Mouse (Mus musculus) hindbrain, embryonic 16.5 days (tissue): ENCODE measurements around the gene Lyg2. TPM values are rescaled to one million over a fixed set of nuclear protein-coding genes. Genes with fewer than 3 reads are reported as not detected.

Source experiments
- ATAC-seq: fragments of 200-750 bp; cut with Nextera tagmentation; 2 replicates; pipeline ENCODE4 v1.8.0; 2017; ENCODE audit warnings: moderate TSS enrichment, moderate library complexity
- H3K27ac ChIP-seq: fragments of 300-500 bp; sonication (generic); 2 replicates; pipeline ENCODE4 v1.5.1; 2014; ENCODE audit warnings: low read depth, mild to moderate bottlenecking, control low read depth, low read length, moderate library complexity
- H3K27me3 ChIP-seq: fragments of 300-500 bp; sonication (generic); replicated peaks from 2 replicates; pipeline ENCODE4 v1.6.1; 2014; ENCODE audit warnings: low read length; ENCODE audit not compliant: control insufficient read depth, insufficient read depth
- H3K36me3 ChIP-seq: fragments of 300-500 bp; sonication (generic); 2 replicates; pipeline ENCODE4 v1.6.1; 2014; ENCODE audit warnings: mild to moderate bottlenecking, low read length, moderate library complexity, mixed read lengths; ENCODE audit not compliant: control insufficient read depth, insufficient read depth
- H3K4me1 ChIP-seq: fragments of 300-500 bp; sonication (generic); 2 replicates; pipeline ENCODE4 v1.6.1; 2014; ENCODE audit warnings: low read depth, low read length; ENCODE audit not compliant: control insufficient read depth, insufficient read depth
- H3K4me2 ChIP-seq: fragments of 300-500 bp; sonication (generic); 2 replicates; pipeline ENCODE4 v1.6.1; 2014; ENCODE audit warnings: mild to moderate bottlenecking, low read length, control low read depth, moderate library complexity
- H3K4me3 ChIP-seq: fragments of 300-500 bp; sonication (generic); 2 replicates; pipeline ENCODE4 v1.5.1; 2014; ENCODE audit warnings: mild to moderate bottlenecking, low read length, control low read depth, moderate library complexity
- H3K9ac ChIP-seq: fragments of 300-500 bp; sonication (generic); 2 replicates; pipeline ENCODE4 v1.6.1; 2014; ENCODE audit warnings: low read depth, mild to moderate bottlenecking, control low read depth, low read length, moderate library complexity
- H3K9me3 ChIP-seq: fragments of 300-500 bp; sonication (generic); 2 replicates; pipeline ENCODE4 v1.6.1; 2014; ENCODE audit warnings: mild to moderate bottlenecking, low read length, moderate library complexity; ENCODE audit not compliant: control insufficient read depth
- WGBS: fragments of 180-500 bp; shearing (Covaris S2); extraction: QIAGEN DNeasy Blood & Tissue Kit; methylation state at CpG from one replicate; pipeline ENCODE4 v1.1.7; 2014; 5-methylcytosine and 5-hydroxymethylcytosine counted together
- polyA plus RNA-seq: library from polyadenylated mRNA; unstranded; fragments of >200 nt; fragmentation: Nextera tagmentation; extraction: Ambion mirVana; gene quantifications from 2 replicates; pipeline ENCODE4 v1.2.1, GENCODE M21; 2015

The Lyg2 gene
- polyA plus RNA-seq, 1 experiment from 2014 or later = 0.14 TPM

DNA sequence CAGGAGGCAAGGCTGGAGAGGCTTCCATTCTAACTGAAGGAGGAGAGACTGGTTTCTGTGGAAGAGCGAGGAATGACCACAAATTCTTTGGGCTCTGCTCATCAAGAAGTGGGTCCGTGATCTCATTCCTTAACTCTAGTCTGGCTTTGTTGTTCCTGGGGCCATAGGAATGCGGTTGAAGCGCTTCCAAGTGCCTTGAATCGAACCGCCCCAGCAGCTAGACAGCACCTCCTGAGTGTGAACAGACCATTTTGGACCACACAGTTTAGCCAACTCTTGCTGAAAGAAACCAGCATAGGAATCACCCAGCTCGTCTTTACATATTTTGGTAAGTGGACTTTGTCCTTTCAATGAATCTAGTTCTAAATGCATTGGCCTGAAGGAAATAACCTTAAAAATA is 44.6 kb downstream of the Lyg2 start, which contains the start of gene Lipt1:
Gene Lipt1, plus strand, starts transcription at position 35 of the 400 bp plus-strand sequence.
- H3K36me3 ChIP-seq = peaks cover 17% of the 10 kb centered on the region
- peak within 1 kb of the TSS; percentile 59 for H3K9ac ChIP-seq
- H3K4me3 ChIP-seq = peak within 1 kb of the TSS; percentile 50
- H3K9me3 ChIP-seq = peaks cover 10% of the 10 kb centered on the region; the same call in 1 of the 2 replicates
- 8% methylated on average over 7 of the region's 7 CpGs for WGBS
- H3K27ac ChIP-seq = peak within 1 kb of the TSS; percentile 71
- H3K4me2 ChIP-seq = peak within 1 kb of the TSS; percentile 75
- H3K4me1 ChIP-seq = peaks cover 13% of the 10 kb centered on the region
- ATAC-seq = peak; percentile 60
- peaks cover 5% of the 10 kb centered on the region; the same call in 1 of the 2 replicates for H3K27me3 ChIP-seq

DNA sequence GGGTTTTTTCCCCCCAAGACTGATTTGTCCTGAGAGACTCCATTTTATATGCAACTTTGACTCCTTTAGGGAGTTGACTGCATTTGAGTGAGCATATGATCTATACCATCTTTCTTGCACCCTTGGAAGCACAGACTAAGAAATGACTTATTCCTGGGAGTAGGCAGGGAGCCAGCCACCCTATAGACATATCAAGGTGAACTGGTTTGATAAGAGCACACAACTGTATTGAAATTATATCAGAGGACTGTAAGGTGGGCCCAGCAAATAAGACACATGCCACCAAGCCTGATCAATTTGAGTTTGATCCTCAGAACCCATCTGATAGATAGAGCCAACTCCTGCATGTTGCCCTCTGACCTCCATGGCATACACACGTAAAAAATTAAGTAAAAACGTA is 46.9 kb downstream of the Lyg2 start:
- H3K9me3 ChIP-seq = no peaks in the 10 kb centered on the region
- no peak for ATAC-seq
- H3K9ac ChIP-seq = no peak overlapping the region
- H3K36me3 ChIP-seq = no peaks in the 10 kb centered on the region
- no peak overlapping the region for H3K4me2 ChIP-seq
- H3K27me3 ChIP-seq = peaks cover 5% of the 10 kb centered on the region; the same call in 1 of the 2 replicates
- no peak overlapping the region for H3K4me3 ChIP-seq
- H3K4me1 ChIP-seq = peaks cover 17% of the 10 kb centered on the region
- WGBS = 61% methylated on average over 2 of the region's 2 CpGs
- no peak overlapping the region for H3K27ac ChIP-seq

DNA sequence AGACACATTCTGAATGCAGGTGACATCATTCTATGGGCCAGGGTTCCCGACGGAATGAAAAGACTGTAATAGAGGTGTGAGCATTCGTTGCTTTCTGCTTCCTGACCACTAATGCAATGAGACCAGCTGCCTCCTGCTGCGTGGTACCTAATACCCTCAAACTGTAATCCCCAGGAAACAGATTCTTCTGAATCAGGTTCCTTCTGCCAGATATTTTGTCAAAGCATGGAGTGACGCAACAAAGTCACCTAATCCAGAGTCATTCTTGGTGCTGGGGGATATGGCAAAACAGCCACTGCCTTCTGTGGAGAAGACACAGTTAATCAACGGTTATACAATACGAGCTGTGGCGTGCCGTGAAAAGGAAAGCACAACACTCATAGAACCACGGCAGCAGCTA is 47.7 kb downstream of the Lyg2 start:
- Histone ChIP-seq H3K27ac (no peak overlapping the region), H3K4me3 (no peak overlapping the region)

DNA sequence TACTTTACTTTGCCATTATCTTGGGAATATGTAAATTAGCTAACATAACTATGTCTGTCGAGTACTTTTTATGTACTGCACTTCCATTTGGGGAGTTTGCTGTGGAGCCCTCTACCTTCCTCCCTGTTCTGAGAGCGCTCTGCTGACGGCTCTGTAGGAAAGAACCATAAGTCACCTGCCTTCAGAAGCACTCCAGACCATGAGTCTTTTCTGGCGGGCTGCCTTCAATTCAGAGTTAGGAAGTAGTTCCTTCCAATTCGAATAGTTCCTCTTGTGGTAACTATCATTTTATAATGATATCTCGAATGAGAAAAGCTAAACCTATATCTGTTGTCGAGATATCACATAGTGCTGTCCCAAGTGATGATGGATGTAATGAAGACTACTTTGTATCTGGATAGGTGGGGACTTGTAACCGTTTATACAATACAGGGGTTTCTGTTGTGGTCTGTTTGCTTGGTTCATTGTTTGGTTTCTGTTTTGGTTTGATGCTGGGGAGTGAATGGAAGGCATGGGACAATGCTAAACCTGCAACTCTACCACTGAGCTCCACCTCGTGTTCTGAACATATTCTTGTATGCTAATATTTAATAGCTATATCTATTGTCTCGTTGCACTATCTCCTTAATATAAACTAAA is 48.5 kb downstream of the Lyg2 start:
- H3K4me1 ChIP-seq = peaks cover 11% of the 10 kb centered on the region
- no peak overlapping the region for H3K27ac ChIP-seq
- peaks cover 5% of the 10 kb centered on the region; the same call in 1 of the 2 replicates for H3K27me3 ChIP-seq
- H3K4me3 ChIP-seq = no peak overlapping the region
- H3K36me3 ChIP-seq = no peaks in the 10 kb centered on the region
- H3K9ac ChIP-seq = no peak overlapping the region
- 78% methylated on average over 10 of the region's 10 CpGs for WGBS
- ATAC-seq = no peak
- no peak overlapping the region for H3K4me2 ChIP-seq
- no peaks in the 10 kb centered on the region for H3K9me3 ChIP-seq

More for the DNA sequence above, 47.7 kb downstream of the Lyg2 start:
- no peak for ATAC-seq
- WGBS = 66% methylated on average over 10 of the region's 10 CpGs
- Histone ChIP-seq H3K27me3 (peaks cover 5% of the 10 kb centered on the region; the same call in 1 of the 2 replicates), H3K9me3 (no peaks in the 10 kb centered on the region), H3K4me2 (no peak overlapping the region), H3K4me1 (peaks cover 17% of the 10 kb centered on the region), H3K36me3 (no peaks in the 10 kb centered on the region), H3K9ac (no peak overlapping the region)

DNA sequence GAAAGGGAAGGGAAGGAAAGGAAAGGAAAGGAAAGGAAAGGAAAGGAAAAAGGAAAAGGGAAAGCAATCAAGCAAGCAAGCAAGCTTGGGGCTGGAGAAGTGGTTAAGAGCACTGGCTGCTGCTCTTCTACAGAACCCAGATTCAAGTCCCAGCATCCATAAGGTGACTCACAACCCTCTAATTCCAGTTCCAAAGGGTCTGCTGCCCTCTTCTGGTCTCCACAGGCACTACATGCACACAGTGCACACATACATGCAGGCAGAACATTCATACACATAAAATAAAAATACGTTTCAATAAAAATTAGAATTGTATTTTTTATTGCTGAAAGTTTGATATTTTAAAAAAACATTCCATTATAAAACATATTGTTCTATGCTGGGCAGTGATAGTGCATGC is 49.2 kb downstream of the Lyg2 start:
- peaks cover 8% of the 10 kb centered on the region for H3K4me1 ChIP-seq
- no peak overlapping the region for H3K9ac ChIP-seq
- H3K4me3 ChIP-seq = no peak overlapping the region
- no peak for ATAC-seq
- no peaks in the 10 kb centered on the region for H3K36me3 ChIP-seq
- H3K27me3 ChIP-seq = peaks cover 5% of the 10 kb centered on the region; the same call in 1 of the 2 replicates
- no peak overlapping the region for H3K27ac ChIP-seq
- no peak overlapping the region for H3K4me2 ChIP-seq
- 77% methylated on average over 1 of the region's 1 CpGs for WGBS
- H3K9me3 ChIP-seq = no peaks in the 10 kb centered on the region

DNA sequence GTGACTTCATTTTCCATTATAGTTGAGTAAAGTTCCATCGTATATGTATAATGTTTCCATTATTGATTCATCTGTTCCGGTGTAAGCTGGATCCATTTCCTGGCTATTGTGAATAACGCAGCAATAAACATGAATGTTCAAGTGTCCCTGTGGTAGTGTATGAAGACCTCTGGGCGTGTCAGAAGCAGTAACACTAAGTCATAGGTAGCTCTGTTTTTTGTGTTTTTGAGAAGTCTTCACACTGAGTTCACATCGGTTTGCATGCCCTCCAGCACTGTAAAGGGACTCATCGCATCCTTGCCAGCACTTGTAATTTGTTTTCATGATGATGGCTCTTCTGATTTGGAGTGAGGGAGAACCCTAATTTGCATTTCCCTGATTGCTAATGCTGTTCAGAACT is 50.0 kb downstream of the Lyg2 start, which contains the start of gene Tsga10:
Gene Tsga10, minus strand, starts transcription at position 144 of the 400 bp plus-strand sequence.
- Histone ChIP-seq H3K27me3 (peaks cover 5% of the 10 kb centered on the region; the same call in 1 of the 2 replicates), H3K9ac (peak within 1 kb of the TSS; percentile 86), H3K27ac (peak within 1 kb of the TSS; percentile 94), H3K36me3 (no peaks in the 10 kb centered on the region), H3K9me3 (no peaks in the 10 kb centered on the region), H3K4me3 (peak within 1 kb of the TSS; percentile 76), H3K4me1 (peaks cover 4% of the 10 kb centered on the region), H3K4me2 (peak within 1 kb of the TSS; percentile 86)
- no peak for ATAC-seq
- 85% methylated on average over 6 of the region's 6 CpGs for WGBS

DNA sequence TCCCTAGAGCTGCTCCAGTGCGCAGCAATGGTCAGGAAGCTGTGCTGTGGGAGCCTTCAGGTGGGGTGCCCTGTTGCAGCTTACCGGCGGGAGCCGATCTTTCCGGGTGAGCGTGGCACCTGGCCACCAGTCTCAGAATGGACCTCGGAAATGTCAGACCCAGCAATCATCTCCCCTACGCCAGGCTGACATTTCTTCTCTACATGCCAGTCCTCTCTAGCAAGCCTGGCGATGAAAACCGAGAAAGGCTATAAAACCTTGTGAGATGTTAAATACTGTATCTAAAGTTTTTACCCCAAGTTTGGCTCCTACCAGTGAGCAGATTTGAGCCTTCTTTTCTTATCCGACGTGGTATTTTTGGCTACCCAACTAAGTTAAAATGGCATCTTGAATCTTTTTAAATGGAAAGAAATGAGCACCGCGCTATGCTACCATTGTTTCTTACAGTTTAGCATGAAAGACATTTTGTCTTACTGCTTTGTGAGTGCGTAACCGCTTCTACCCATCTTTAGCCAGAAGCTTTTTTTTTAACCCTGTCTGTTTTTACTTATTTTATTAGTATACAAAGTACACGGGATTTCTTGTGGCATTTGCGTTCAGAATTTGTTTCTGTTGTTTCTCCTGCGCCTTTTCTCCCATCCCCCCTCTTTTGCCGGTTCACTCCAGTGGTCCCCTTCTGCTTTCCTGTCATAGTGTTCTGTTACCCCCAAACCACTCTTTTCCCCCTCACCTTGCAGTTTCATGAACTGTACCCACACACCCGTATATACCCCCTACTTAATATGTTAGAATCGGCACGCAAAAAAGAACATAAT is 50.7 kb downstream of the Lyg2 start:
- no peaks in the 10 kb centered on the region for H3K9me3 ChIP-seq
- WGBS = 11% methylated on average over 23 of the region's 23 CpGs
- peak overlapping the region; percentile 94 for H3K27ac ChIP-seq
- no peaks in the 10 kb centered on the region for H3K36me3 ChIP-seq
- ATAC-seq = no peak
- H3K4me3 ChIP-seq = peak overlapping the region; percentile 76
- peaks cover 4% of the 10 kb centered on the region for H3K4me1 ChIP-seq
- peak overlapping the region; percentile 86 for H3K4me2 ChIP-seq
- peaks cover 5% of the 10 kb centered on the region; the same call in 1 of the 2 replicates for H3K27me3 ChIP-seq
- peak overlapping the region; percentile 86 for H3K9ac ChIP-seq

DNA sequence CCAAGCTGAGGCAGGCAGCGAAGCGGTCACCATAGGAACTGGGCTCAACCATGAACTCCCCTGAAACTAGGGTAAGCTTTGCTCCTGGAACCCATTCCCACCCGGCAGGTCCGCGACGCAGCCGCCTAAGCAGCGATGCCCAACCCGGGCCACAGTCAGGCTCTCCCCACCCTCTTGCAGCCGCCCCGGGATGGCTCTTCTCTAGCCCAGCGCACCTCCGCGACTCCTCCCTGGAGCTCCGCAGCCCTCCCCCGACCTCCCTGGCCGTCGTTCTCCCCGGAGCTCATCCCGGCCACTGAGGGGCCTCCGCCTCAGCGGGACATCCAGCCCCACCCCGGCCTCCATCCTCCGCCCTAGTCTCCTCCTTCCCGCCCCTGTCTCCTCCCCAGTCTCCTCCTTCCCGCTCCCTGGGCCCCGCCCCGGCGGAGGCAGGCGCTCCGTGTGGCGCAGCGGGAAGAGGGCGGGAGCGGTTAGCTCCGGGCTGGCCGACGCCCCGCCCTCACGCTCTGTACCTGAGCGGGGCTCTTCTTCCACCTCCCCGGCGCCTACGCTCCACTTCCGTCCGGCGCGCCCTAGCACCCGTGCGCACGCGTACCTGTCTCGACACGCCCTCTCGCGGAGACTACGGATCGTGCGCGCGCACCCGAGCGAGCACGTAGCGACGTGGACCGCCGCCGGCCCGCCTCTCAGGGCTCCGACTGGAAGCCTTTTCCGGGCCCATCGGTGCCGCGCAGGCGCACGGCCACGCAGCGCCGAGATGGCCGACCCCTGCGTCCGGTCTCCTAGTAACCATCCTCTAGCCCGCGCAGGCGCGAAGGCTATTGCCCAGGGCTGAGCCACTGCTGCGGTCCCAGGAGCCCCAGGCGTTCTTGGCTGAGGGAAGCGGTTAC is 51.5 kb downstream of the Lyg2 start:
- WGBS = under 1% methylated on average over 87 of the region's 90 CpGs
- H3K27me3 ChIP-seq = peaks cover 3% of the 10 kb centered on the region; the same call in 1 of the 2 replicates
- peak overlapping the region; percentile 86 for H3K4me2 ChIP-seq
- peak overlapping the region; percentile 86 for H3K9ac ChIP-seq
- no peaks in the 10 kb centered on the region for H3K36me3 ChIP-seq
- H3K4me1 ChIP-seq = peaks cover 4% of the 10 kb centered on the region
- peak overlapping the region; percentile 94 for H3K27ac ChIP-seq
- peak overlapping the region; percentile 76 for H3K4me3 ChIP-seq
- H3K9me3 ChIP-seq = no peaks in the 10 kb centered on the region
- peak; percentile 98 for ATAC-seq
